Mouse (Mus musculus): ENCODE results near the gene Asprv1. TPM values are rescaled to one million over a fixed set of nuclear protein-coding genes. Genes with fewer than 3 reads are reported as not detected.

Gene Asprv1
- 0.64 and 0.86 TPM in 2 replicates for polyA plus RNA-seq (2015; fragmentation: Nextera tagmentation; extraction: Ambion mirVana)

GRCm38 (mm10) chr6:86627946-86628345, at the start of gene Asprv1:
Asprv1 (plus strand) TSS chr6:86628164.
- no peak for ATAC-seq (replicated peaks; ENCODE audit: extremely low read depth, insufficient read depth, low FRiP score)
- no peak within 1 kb of the TSS for H3K27ac ChIP-seq (ENCODE audit: low read length)

GRCm38 (mm10) chr6:86578396-86578795, 49.6 kb upstream of the Asprv1 start:
- H3K27ac ChIP-seq (ENCODE audit: low read length): no peak overlapping the region
- no peaks in the 10 kb centered on the region for H3K36me3 ChIP-seq (ENCODE audit: control insufficient read depth, insufficient read depth)
- 52% methylated on average over 2 of the region's 2 CpGs for WGBS
- ATAC-seq (replicated peaks; ENCODE audit: extremely low read depth, insufficient read depth, low FRiP score): no peak
- H3K4me3 ChIP-seq (ENCODE audit: low read length): no peak overlapping the region
- H3K27me3 ChIP-seq (ENCODE audit: control insufficient read depth, insufficient read depth, low read length): no peaks in the 10 kb centered on the region
- H3K4me2 ChIP-seq (ENCODE audit: low read depth, low read length): no peak overlapping the region
- H3K9ac ChIP-seq (ENCODE audit: low read length): no peak overlapping the region
- no peaks in the 10 kb centered on the region for H3K9me3 ChIP-seq (replicated peaks; ENCODE audit: control insufficient read depth, low read length)
- peaks cover 12% of the 10 kb centered on the region for H3K4me1 ChIP-seq (ENCODE audit: control insufficient read depth, insufficient read depth, low read length)

More at GRCm38 (mm10) chr6:86627946-86628345, at the start of gene Asprv1:
- Histone ChIP-seq H3K27me3 (ENCODE audit: control insufficient read depth, insufficient read depth, low read length) (no peaks in the 10 kb centered on the region), H3K4me1 (ENCODE audit: control insufficient read depth, insufficient read depth, low read length) (peaks cover 9% of the 10 kb centered on the region), H3K9ac (ENCODE audit: low read length) (no peak within 1 kb of the TSS), H3K4me3 (ENCODE audit: low read length) (no peak within 1 kb of the TSS), H3K4me2 (ENCODE audit: low read depth, low read length) (no peak within 1 kb of the TSS), H3K9me3 (replicated peaks; ENCODE audit: control insufficient read depth, low read length) (no peaks in the 10 kb centered on the region), H3K36me3 (ENCODE audit: control insufficient read depth, insufficient read depth) (no peaks in the 10 kb centered on the region)
- 54% methylated on average over 10 of the region's 10 CpGs for WGBS

- H3K9ac ChIP-seq (ENCODE audit: low read length): no peak overlapping the region
- H3K27me3 ChIP-seq (ENCODE audit: control insufficient read depth, insufficient read depth, low read length): no peaks in the 10 kb centered on the region
- no peak overlapping the region for H3K4me3 ChIP-seq (ENCODE audit: low read length)
- no peak overlapping the region for H3K27ac ChIP-seq (ENCODE audit: low read length)
- H3K4me1 ChIP-seq (ENCODE audit: control insufficient read depth, insufficient read depth, low read length): peaks cover 20% of the 10 kb centered on the region
- H3K4me2 ChIP-seq (ENCODE audit: low read depth, low read length): no peak overlapping the region
- no peaks in the 10 kb centered on the region for H3K36me3 ChIP-seq (ENCODE audit: control insufficient read depth, insufficient read depth)
- 65% methylated on average over 2 of the region's 2 CpGs for WGBS
- ATAC-seq (replicated peaks; ENCODE audit: extremely low read depth, insufficient read depth, low FRiP score): no peak
- H3K9me3 ChIP-seq (replicated peaks; ENCODE audit: control insufficient read depth, low read length): no peaks in the 10 kb centered on the region
Measured at GRCm38 (mm10) chr6:86579066-86579784, 48.7 kb upstream of the Asprv1 start.

GRCm38 (mm10) chr6:86579926-86580325, 48.0 kb upstream of the Asprv1 start:
- WGBS: 87% methylated on average over 3 of the region's 3 CpGs
- Histone ChIP-seq H3K9ac (ENCODE audit: low read length) (no peak overlapping the region), H3K4me3 (ENCODE audit: low read length) (no peak overlapping the region), H3K27me3 (ENCODE audit: control insufficient read depth, insufficient read depth, low read length) (no peaks in the 10 kb centered on the region), H3K9me3 (replicated peaks; ENCODE audit: control insufficient read depth, low read length) (no peaks in the 10 kb centered on the region), H3K4me1 (ENCODE audit: control insufficient read depth, insufficient read depth, low read length) (peaks cover 26% of the 10 kb centered on the region), H3K4me2 (ENCODE audit: low read depth, low read length) (no peak overlapping the region), H3K27ac (ENCODE audit: low read length) (no peak overlapping the region), H3K36me3 (ENCODE audit: control insufficient read depth, insufficient read depth) (no peaks in the 10 kb centered on the region)
- ATAC-seq (replicated peaks; ENCODE audit: extremely low read depth, insufficient read depth, low FRiP score): no peak

- H3K9me3 ChIP-seq (replicated peaks; ENCODE audit: control insufficient read depth, low read length): no peaks in the 10 kb centered on the region
- WGBS: 86% methylated on average over 3 of the region's 3 CpGs
- H3K4me2 ChIP-seq (ENCODE audit: low read depth, low read length): no peak overlapping the region
- no peaks in the 10 kb centered on the region for H3K27me3 ChIP-seq (ENCODE audit: control insufficient read depth, insufficient read depth, low read length)
- no peak overlapping the region for H3K27ac ChIP-seq (ENCODE audit: low read length)
- H3K4me3 ChIP-seq (ENCODE audit: low read length): no peak overlapping the region
- ATAC-seq (replicated peaks; ENCODE audit: extremely low read depth, insufficient read depth, low FRiP score): no peak
- peaks cover 34% of the 10 kb centered on the region for H3K4me1 ChIP-seq (ENCODE audit: control insufficient read depth, insufficient read depth, low read length)
- H3K36me3 ChIP-seq (ENCODE audit: control insufficient read depth, insufficient read depth): no peaks in the 10 kb centered on the region
- no peak overlapping the region for H3K9ac ChIP-seq (ENCODE audit: low read length)
Measured at GRCm38 (mm10) chr6:86583141-86583540, 44.8 kb upstream of the Asprv1 start.

GRCm38 (mm10) chr6:86583601-86584215, 44.3 kb upstream of the Asprv1 start:
- peaks cover 31% of the 10 kb centered on the region for H3K4me1 ChIP-seq (ENCODE audit: control insufficient read depth, insufficient read depth, low read length)
- no peak overlapping the region for H3K4me3 ChIP-seq (ENCODE audit: low read length)
- no peak for ATAC-seq (replicated peaks; ENCODE audit: extremely low read depth, insufficient read depth, low FRiP score)
- 86% methylated on average over 8 of the region's 8 CpGs for WGBS
- H3K4me2 ChIP-seq (ENCODE audit: low read depth, low read length): peak overlapping the region; percentile 67; the same call in 1 of the 2 replicates
- no peaks in the 10 kb centered on the region for H3K27me3 ChIP-seq (ENCODE audit: control insufficient read depth, insufficient read depth, low read length)
- peak overlapping the region; percentile 97 for H3K27ac ChIP-seq (ENCODE audit: low read length)
- H3K9ac ChIP-seq (ENCODE audit: low read length): peak overlapping the region; percentile 16; the same call in 1 of the 2 replicates
- no peaks in the 10 kb centered on the region for H3K9me3 ChIP-seq (replicated peaks; ENCODE audit: control insufficient read depth, low read length)
- H3K36me3 ChIP-seq (ENCODE audit: control insufficient read depth, insufficient read depth): no peaks in the 10 kb centered on the region

- Histone ChIP-seq H3K36me3 (ENCODE audit: control insufficient read depth, insufficient read depth) (no peaks in the 10 kb centered on the region), H3K9ac (ENCODE audit: low read length) (peak overlapping the region; percentile 76), H3K27ac (ENCODE audit: low read length) (peak overlapping the region; percentile 97), H3K27me3 (ENCODE audit: control insufficient read depth, insufficient read depth, low read length) (no peaks in the 10 kb centered on the region), H3K4me1 (ENCODE audit: control insufficient read depth, insufficient read depth, low read length) (peaks cover 31% of the 10 kb centered on the region), H3K9me3 (replicated peaks; ENCODE audit: control insufficient read depth, low read length) (no peaks in the 10 kb centered on the region), H3K4me3 (ENCODE audit: low read length) (peak overlapping the region; percentile 45), H3K4me2 (ENCODE audit: low read depth, low read length) (peak overlapping the region; percentile 67)
- WGBS: 23% methylated on average over 14 of the region's 14 CpGs
- ATAC-seq (replicated peaks; ENCODE audit: extremely low read depth, insufficient read depth, low FRiP score): peak; percentile 39
Measured at GRCm38 (mm10) chr6:86584296-86585015, 43.5 kb upstream of the Asprv1 start.

- WGBS: 1% methylated on average over 16 of the region's 16 CpGs
- Histone ChIP-seq H3K4me1 (ENCODE audit: control insufficient read depth, insufficient read depth, low read length) (peaks cover 28% of the 10 kb centered on the region), H3K27me3 (ENCODE audit: control insufficient read depth, insufficient read depth, low read length) (no peaks in the 10 kb centered on the region), H3K27ac (ENCODE audit: low read length) (peak overlapping the region; percentile 97), H3K9ac (ENCODE audit: low read length) (peak overlapping the region; percentile 76), H3K4me2 (ENCODE audit: low read depth, low read length) (peak overlapping the region; percentile 67), H3K4me3 (ENCODE audit: low read length) (peak overlapping the region; percentile 45), H3K36me3 (ENCODE audit: control insufficient read depth, insufficient read depth) (no peaks in the 10 kb centered on the region), H3K9me3 (replicated peaks; ENCODE audit: control insufficient read depth, low read length) (0 out of 2 replicates have a peak, but pooled peaks cover 3% of the 10 kb centered on the region)
- ATAC-seq (replicated peaks; ENCODE audit: extremely low read depth, insufficient read depth, low FRiP score): peak; percentile 93
Measured at GRCm38 (mm10) chr6:86585070-86585600, 42.8 kb upstream of the Asprv1 start.

Measured in heart, embryonic 16.5 days (tissue).